Mouse (Mus musculus): ENCODE measurements around the gene Polr2c.
"Not testable (repeated sequence)": the region's sequence is repeated elsewhere in the genome, so short reads cannot be mapped to it uniquely, and the experiment has no call there.

Gene Polr2c

DNA sequence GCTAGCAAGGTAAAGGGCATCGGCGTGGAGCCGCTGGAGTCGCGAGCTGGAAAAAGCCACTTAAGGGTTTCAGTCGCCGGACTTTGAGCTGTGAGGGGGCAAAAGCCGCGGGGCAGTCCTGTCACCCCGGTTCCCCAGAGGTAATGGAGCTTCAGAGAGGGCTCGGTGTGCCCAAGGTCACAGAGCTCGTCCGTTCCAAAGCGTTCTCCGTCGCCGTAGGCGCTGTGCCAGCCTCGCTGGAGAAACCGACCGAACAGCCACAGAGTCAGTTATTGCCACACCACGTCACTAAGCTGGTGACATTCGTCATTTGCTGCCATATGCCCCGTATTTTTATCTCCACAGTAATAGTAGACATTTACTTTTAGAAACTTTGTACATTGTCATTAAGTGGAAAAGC, 18.6 kb upstream of the Polr2c start:
- peak in 1 of 2 experiments; percentile 79 for DNase-seq (ENCODE audit: low spot score in 2 of 2)

GRCm38 (mm10) chr8:94841183-94841582, 16.1 kb upstream of the Polr2c start:
- DNase-seq (ENCODE audit: low spot score in 2 of 2), result no peak

DNA sequence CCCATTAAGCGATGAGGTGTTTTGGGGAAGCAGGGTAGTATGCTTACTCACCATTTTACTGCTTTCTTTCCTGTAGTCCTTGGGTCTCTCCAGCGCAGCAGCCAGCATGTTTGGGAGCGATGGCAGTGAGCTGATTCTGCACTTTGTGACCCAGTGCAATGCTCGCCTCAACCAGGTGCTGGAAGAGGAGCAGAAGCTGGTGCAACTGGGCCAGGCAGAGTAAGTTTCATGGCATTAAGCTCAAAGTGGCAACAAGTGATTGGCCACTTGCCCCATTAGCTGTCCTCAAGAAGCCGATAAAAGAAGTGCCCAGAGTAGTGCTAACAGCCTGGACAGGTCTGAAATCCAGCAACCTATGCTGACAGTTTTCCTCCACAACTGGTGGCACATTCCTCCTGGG, 7.2 kb upstream of the Polr2c start:
- no peak for DNase-seq (ENCODE audit: low spot score in 2 of 2)

DNA sequence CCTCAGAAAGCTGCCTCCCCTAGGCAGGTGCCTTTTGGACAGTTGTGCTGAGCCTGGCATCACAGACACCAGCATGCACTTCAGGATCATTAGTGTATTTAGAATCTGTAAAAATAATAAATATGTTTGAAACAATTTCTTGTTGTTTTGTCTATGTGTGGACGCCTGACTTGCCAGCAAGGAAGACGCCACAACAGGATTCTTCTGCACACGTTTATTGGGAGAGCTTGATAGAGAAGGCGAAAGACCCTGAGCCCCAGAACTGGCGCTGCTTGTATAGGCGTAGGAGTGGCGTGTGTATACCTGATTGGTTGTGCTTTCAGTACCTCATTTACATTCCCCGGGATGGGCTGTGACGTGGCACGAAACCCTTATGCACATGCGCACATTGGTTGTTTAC, 2.5 kb upstream of the Polr2c start:
- not testable (repeated sequence) for DNase-seq (ENCODE audit: low spot score in 2 of 2)

DNA sequence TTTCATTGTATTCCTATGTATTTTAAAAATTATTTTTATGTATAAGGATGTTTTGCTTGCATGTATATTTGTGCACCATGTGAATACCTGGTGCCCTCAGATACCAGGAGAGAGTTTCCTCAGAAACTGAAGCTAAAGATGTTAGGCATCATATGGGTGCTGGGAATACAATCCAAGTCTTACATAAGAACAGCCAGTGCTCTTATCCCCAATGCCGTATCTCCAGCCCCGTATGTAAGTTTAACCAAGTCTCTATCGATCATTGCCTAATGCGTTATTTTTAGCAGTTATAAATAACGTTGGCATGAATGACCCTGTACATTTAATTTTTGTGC, 272 bp upstream of the Polr2c start:
- no peak for DNase-seq (ENCODE audit: low spot score in 2 of 2)

GRCm38 (mm10) chr8:94861352-94861910, 4.2 kb downstream of the Polr2c start:
- DNase-seq (ENCODE audit: low spot score in 2 of 2), result peak in 1 of 2 experiments; percentile 47

- no peak for DNase-seq (ENCODE audit: low spot score in 2 of 2)
These were observed 5.4 kb downstream of the Polr2c start for GRCm38 (mm10) chr8:94862487-94863220.

GRCm38 (mm10) chr8:94863897-94864673, 6.8 kb downstream of the Polr2c start:
- no peak for DNase-seq (ENCODE audit: low spot score in 2 of 2)

DNA sequence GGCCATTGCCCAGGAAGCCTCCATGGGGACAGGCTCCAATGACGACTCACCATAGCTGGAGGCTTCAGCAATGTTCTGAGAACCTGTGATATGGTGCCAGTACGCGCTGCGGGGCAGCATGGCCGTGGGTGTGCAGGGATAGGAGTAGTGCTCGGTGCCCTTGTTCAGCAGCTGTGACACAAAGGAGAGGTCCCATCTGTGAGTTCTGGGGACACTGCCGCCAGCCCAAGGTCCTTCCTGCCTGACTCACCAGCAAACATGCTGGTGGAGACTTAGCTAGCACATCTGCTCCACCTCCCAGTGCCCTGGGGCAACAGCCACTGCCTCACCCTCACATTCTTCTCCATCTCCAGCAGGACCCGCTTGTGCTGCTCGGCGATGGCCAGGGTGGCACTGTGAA, 8.0 kb downstream of the Polr2c start:
- no peak for DNase-seq (ENCODE audit: low spot score in 2 of 2)

DNA sequence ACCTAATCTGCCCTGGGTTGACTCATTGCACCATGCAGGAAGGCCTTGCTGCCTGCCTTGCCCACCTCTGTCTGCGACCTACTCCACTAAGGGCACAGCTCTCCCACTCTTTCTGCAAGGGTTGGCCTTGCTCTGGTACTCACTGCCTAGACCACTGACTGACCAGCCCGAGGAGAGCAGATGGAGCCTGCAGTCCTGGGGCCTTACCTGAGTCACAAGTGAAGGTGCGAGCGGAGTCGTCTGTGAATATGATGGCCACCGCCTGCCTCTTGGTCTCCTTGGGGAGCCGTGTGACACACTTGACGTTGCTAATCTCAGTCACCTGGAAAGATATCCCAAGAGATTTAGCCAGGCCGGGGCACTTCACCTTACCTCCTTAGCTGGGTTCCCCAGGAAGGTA, 9.7 kb downstream of the Polr2c start:
- no peak for DNase-seq (ENCODE audit: low spot score in 2 of 2)

DNA sequence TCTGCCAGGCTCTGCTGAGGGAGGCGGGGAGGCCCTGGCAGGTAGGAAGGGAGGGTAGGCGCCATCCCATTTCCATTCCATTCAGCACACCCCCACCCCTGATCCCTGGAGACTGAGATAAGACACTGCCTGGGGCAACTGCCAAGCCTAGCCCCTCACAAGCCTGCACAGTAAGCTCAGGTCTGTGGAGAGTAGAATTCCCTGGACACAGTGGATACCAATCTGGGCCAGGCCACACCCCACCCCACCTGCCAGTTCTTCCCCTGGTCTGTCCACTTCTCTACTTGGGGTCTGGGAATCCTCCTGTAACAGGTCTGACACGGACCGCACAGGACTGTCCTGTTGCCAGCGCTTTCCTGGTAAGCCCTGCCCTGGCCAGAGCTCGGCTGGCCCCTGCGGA, 11.9 kb downstream of the Polr2c start:
- DNase-seq (ENCODE audit: low spot score in 2 of 2), result no peak

GRCm38 (mm10) chr8:94870003-94870402, 12.8 kb downstream of the Polr2c start:
- DNase-seq (ENCODE audit: low spot score in 2 of 2), result no peak

GRCm38 (mm10) chr8:94870474-94871107, 13.3 kb downstream of the Polr2c start:
- peak; percentile 67 to 70 for DNase-seq (ENCODE audit: low spot score in 2 of 2)

DNA sequence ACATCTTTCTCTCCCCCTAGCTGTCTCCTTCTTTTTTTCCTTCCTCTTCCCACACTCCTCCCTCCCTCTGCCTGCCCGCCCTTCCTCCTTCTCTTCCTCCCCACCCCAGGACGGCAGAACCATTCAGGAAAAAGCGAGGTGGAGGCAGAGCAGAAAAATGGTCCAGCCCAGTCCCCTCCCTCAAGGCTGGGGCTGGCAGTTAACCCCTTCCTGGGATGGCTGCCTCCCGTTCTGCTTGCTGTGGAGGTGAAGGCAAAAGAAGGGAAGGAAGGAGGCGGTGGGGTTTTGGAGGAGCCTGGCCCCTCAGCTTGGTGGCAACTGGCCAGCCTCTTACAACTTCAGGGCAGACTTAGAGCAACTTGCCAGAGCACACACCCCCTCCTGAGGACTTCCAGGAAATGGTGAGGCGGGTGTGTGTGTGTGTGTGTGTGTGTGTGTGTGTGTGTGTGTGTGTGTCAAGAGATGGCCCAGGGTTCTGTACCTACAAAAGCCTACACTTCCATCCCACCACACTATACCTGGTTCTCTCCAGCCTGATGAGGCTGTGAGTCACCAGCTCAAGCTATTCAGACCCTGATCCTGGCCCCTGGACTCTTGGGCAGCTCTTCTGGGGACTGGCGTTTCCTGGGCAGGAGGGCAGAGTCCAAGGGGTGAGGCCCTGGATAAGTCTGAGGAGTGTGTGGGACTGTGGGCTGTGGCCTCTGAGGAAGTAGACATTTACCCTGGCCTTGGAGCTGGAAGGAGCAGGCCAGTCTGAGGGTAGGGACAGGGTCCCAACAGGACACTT, 14.1 kb downstream of the Polr2c start:
- DNase-seq (ENCODE audit: low spot score in 2 of 2), result peak; percentile 73 to 76

GRCm38 (mm10) chr8:94872156-94872555, 14.9 kb downstream of the Polr2c start:
- DNase-seq (ENCODE audit: low spot score in 2 of 2), result no peak

DNA sequence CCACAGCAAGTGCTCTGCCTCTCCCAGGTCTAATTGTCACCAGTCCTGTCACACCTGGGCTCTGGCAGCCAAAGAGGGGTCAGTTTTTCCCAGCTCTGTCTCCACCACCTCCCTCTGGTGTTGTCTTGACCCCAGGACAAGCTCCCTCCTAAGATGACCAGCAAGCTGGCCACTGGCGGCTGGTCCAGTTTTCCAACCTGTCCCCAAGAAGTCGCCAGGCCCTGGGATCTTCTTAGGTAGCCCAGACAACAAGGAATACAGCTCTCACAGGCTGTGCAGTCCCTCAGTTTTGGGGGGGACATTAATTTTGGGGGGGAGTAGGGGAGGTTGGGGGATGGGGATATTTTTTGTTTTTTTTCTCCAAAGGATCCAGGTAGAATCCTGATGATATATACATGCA, 15.3 kb downstream of the Polr2c start:
- no peak for DNase-seq (ENCODE audit: low spot score in 2 of 2)

DNA sequence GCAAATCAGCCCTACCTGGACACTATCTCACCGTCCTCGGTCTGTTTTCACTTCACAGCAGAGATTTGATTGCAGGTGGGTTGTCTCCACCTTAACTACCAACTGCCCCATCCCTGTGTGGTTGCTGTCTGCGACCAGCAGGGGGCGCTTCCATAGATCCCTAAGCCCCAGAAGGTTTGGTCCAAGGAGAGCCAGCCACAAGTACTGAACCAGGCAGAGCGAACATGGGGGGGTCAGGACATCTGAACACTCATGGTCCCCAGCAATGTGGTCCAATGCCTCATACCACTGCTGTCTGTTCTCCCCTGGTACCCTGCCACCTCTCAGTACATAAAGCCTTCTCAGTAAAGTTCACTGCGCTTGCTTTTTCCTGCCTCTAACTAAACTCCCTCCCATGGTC, 17.1 kb downstream of the Polr2c start:
- DNase-seq (ENCODE audit: low spot score in 2 of 2), result peak; percentile 64

GRCm38 (mm10) chr8:94875096-94875870, 18.0 kb downstream of the Polr2c start:
- DNase-seq (ENCODE audit: low spot score in 2 of 2), result no peak

GRCm38 (mm10) chr8:94875871-94876150, 18.6 kb downstream of the Polr2c start:
- no peak for DNase-seq (ENCODE audit: low spot score in 2 of 2)

- peak; percentile 49 to 64 for DNase-seq (ENCODE audit: low spot score in 2 of 2)
These were observed 19.0 kb downstream of the Polr2c start, which contains the start of gene Dok4 for GRCm38 (mm10) chr8:94876197-94876730. Gene Dok4, minus strand, starts transcription at chr8:94876330.

GRCm38 (mm10) chr8:94876820-94877219, 19.6 kb downstream of the Polr2c start:
- DNase-seq (ENCODE audit: low spot score in 2 of 2), result no peak
